Mouse (Mus musculus): ENCODE measurements around the gene Dhdds. TPM values are rescaled to one million over a fixed set of nuclear protein-coding genes. Genes with fewer than 3 reads are reported as not detected.

Dhdds gene
- polyA plus RNA-seq (2012; ENCODE audit: insufficient read depth, insufficient read length, missing spikeins) = 36.6 and 38.7 TPM in 2 replicates

- Histone ChIP-seq H3K4me3 (ENCODE audit: insufficient read depth, low read length) (peak within 1 kb of the TSS; percentile 68), H3K27ac (ENCODE audit: insufficient read depth, low read depth, low read length) (no peak within 1 kb of the TSS), H3K4me1 (ENCODE audit: control insufficient read depth, insufficient read depth, low read length) (peaks cover 10% of the 10 kb centered on the region)
- TF ChIP-seq CTCF (IDR thresholded peaks at IDR 0.05; ENCODE audit: low read depth, low read length) = no peak
- TF ChIP-seq POLR2A (IDR thresholded peaks at IDR 0.05; ENCODE audit: borderline replicate concordance, low read depth, low read length) = peak; percentile 66; the same call in 1 of the 2 replicates
Measured at GRCm38 (mm10) chr4:134000466-134001438, at the start of gene Dhdds. TSS of gene Dhdds (minus strand) at chr4:134000918.

GRCm38 (mm10) chr4:134047648-134048047 lies 46.9 kb upstream of the Dhdds start:
- Histone ChIP-seq H3K4me3 (ENCODE audit: insufficient read depth, low read length) (no peak overlapping the region), H3K27ac (ENCODE audit: insufficient read depth, low read depth, low read length) (no peak overlapping the region), H3K4me1 (ENCODE audit: control insufficient read depth, insufficient read depth, low read length) (no peaks in the 10 kb centered on the region)
- TF ChIP-seq CTCF (IDR thresholded peaks at IDR 0.05; ENCODE audit: low read depth, low read length) (no peak), POLR2A (IDR thresholded peaks at IDR 0.05; ENCODE audit: borderline replicate concordance, low read depth, low read length) (no peak)

- no peak overlapping the region for H3K4me3 ChIP-seq (ENCODE audit: insufficient read depth, low read length)
- H3K27ac ChIP-seq (ENCODE audit: insufficient read depth, low read depth, low read length) = no peak overlapping the region
- H3K4me1 ChIP-seq (ENCODE audit: control insufficient read depth, insufficient read depth, low read length) = no peaks in the 10 kb centered on the region
- TF ChIP-seq POLR2A (IDR thresholded peaks at IDR 0.05; ENCODE audit: borderline replicate concordance, low read depth, low read length) = no peak
- no peak for TF ChIP-seq CTCF (IDR thresholded peaks at IDR 0.05; ENCODE audit: low read depth, low read length)
Measured at GRCm38 (mm10) chr4:134043041-134043440, 42.3 kb upstream of the Dhdds start.

GRCm38 (mm10) chr4:134041317-134042123 lies 40.8 kb upstream of the Dhdds start:
- Histone ChIP-seq H3K27ac (ENCODE audit: insufficient read depth, low read depth, low read length) (no peak overlapping the region), H3K4me1 (ENCODE audit: control insufficient read depth, insufficient read depth, low read length) (no peaks in the 10 kb centered on the region), H3K4me3 (ENCODE audit: insufficient read depth, low read length) (no peak overlapping the region)
- TF ChIP-seq POLR2A (IDR thresholded peaks at IDR 0.05; ENCODE audit: borderline replicate concordance, low read depth, low read length) = no peak
- no peak for TF ChIP-seq CTCF (IDR thresholded peaks at IDR 0.05; ENCODE audit: low read depth, low read length)

GRCm38 (mm10) chr4:134035953-134036352 lies 35.2 kb upstream of the Dhdds start:
- Histone ChIP-seq H3K27ac (ENCODE audit: insufficient read depth, low read depth, low read length) (no peak overlapping the region), H3K4me1 (ENCODE audit: control insufficient read depth, insufficient read depth, low read length) (no peaks in the 10 kb centered on the region), H3K4me3 (ENCODE audit: insufficient read depth, low read length) (no peak overlapping the region)
- TF ChIP-seq POLR2A (IDR thresholded peaks at IDR 0.05; ENCODE audit: borderline replicate concordance, low read depth, low read length) = no peak
- TF ChIP-seq CTCF (IDR thresholded peaks at IDR 0.05; ENCODE audit: low read depth, low read length) = peak; percentile 91

- Histone ChIP-seq H3K4me3 (ENCODE audit: insufficient read depth, low read length) (no peak overlapping the region), H3K27ac (ENCODE audit: insufficient read depth, low read depth, low read length) (no peak overlapping the region), H3K4me1 (ENCODE audit: control insufficient read depth, insufficient read depth, low read length) (no peaks in the 10 kb centered on the region)
- no peak for TF ChIP-seq CTCF (IDR thresholded peaks at IDR 0.05; ENCODE audit: low read depth, low read length)
- no peak for TF ChIP-seq POLR2A (IDR thresholded peaks at IDR 0.05; ENCODE audit: borderline replicate concordance, low read depth, low read length)
Measured at GRCm38 (mm10) chr4:134025802-134026201, 25.1 kb upstream of the Dhdds start.

- TF ChIP-seq POLR2A (IDR thresholded peaks at IDR 0.05; ENCODE audit: borderline replicate concordance, low read depth, low read length) (no peak), CTCF (IDR thresholded peaks at IDR 0.05; ENCODE audit: low read depth, low read length) (no peak)
- Histone ChIP-seq H3K27ac (ENCODE audit: insufficient read depth, low read depth, low read length) (no peak overlapping the region), H3K4me1 (ENCODE audit: control insufficient read depth, insufficient read depth, low read length) (no peaks in the 10 kb centered on the region), H3K4me3 (ENCODE audit: insufficient read depth, low read length) (no peak overlapping the region)
Measured at GRCm38 (mm10) chr4:134020621-134021020, 19.9 kb upstream of the Dhdds start.

GRCm38 (mm10) chr4:134019641-134020351 lies 19.1 kb upstream of the Dhdds start:
- H3K4me1 ChIP-seq (ENCODE audit: control insufficient read depth, insufficient read depth, low read length) = no peaks in the 10 kb centered on the region
- no peak overlapping the region for H3K4me3 ChIP-seq (ENCODE audit: insufficient read depth, low read length)
- H3K27ac ChIP-seq (ENCODE audit: insufficient read depth, low read depth, low read length) = no peak overlapping the region
- no peak for TF ChIP-seq CTCF (IDR thresholded peaks at IDR 0.05; ENCODE audit: low read depth, low read length)
- TF ChIP-seq POLR2A (IDR thresholded peaks at IDR 0.05; ENCODE audit: borderline replicate concordance, low read depth, low read length) = no peak

GRCm38 (mm10) chr4:134019210-134019609 lies 18.5 kb upstream of the Dhdds start:
- no peak for TF ChIP-seq POLR2A (IDR thresholded peaks at IDR 0.05; ENCODE audit: borderline replicate concordance, low read depth, low read length)
- TF ChIP-seq CTCF (IDR thresholded peaks at IDR 0.05; ENCODE audit: low read depth, low read length) = no peak
- no peak overlapping the region for H3K27ac ChIP-seq (ENCODE audit: insufficient read depth, low read depth, low read length)
- no peak overlapping the region for H3K4me3 ChIP-seq (ENCODE audit: insufficient read depth, low read length)
- no peaks in the 10 kb centered on the region for H3K4me1 ChIP-seq (ENCODE audit: control insufficient read depth, insufficient read depth, low read length)

Measured in bone marrow macrophage, adult 2 months (primary cell).